In the genomic region with DNA sequence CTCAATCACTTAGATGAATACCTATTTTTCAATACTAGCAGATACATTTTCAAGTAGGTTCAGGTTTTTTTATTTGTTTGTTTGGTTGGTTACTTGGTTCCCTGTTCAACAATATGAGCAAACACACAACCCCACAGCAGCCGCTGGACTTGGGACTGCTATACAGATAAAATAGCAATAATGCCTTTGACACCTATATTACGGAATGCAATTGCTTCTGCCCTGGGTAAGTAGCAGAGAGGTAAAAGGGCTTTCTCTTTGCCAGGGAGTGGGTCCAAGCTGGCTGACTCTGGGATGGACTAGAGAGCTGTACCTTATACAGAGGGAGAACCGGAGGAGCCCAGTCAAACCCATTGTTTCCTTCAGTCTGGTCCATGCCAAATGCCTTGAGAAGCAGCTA, we compare ENCODE assay signal across 18 mouse cellular contexts.
"Had no signal": no experiment of that assay in that cellular context is flagged by ENCODE, and none has a peak within 500 bp of the region (broad histone marks: within the 10 kb centered on the region; RNA-seq: fewer than 3 reads in every experiment).

No protein-coding gene starts in this region.

- H3K4me3 ChIP-seq: liver, embryonic 13.5 days; liver, embryonic 15.5 days; lung, embryonic 15.5 days; midbrain, embryonic 13.5 days; midbrain, embryonic 15.5 days; neural tube, embryonic 12.5 days had no signal

- ATAC-seq: liver, postnatal 0 days; lung, postnatal 0 days; midbrain, embryonic 13.5 days; midbrain, embryonic 15.5 days had no signal

- H3K27me3 ChIP-seq: liver, embryonic 13.5 days; liver, embryonic 15.5 days; lung, embryonic 15.5 days; midbrain, embryonic 13.5 days; midbrain, embryonic 15.5 days; neural tube, embryonic 12.5 days had no signal

- DNase-seq: liver, embryonic 13.5 days; liver, postnatal 0 days; lung, adult 2 months; lung, postnatal 14 days; lung, postnatal 36 days; right cerebral cortex, postnatal 14 days; spleen, adult 18-20 months; thymus, adult 2 months; thymus, postnatal 25 days; thymus, postnatal 4 days had no signal

- H3K4me2 ChIP-seq: liver, embryonic 13.5 days; liver, embryonic 15.5 days; lung, embryonic 15.5 days; midbrain, embryonic 11.5 days; midbrain, embryonic 13.5 days; midbrain, embryonic 15.5 days; neural tube, embryonic 12.5 days had no signal

- H3K9me3 ChIP-seq: liver, embryonic 13.5 days; liver, embryonic 15.5 days; lung, embryonic 15.5 days; midbrain, embryonic 13.5 days; midbrain, embryonic 15.5 days; neural tube, embryonic 12.5 days had no signal

- H3K9ac ChIP-seq: liver, embryonic 13.5 days; liver, embryonic 15.5 days; liver, postnatal 0 days; lung, embryonic 15.5 days; midbrain, embryonic 13.5 days; midbrain, embryonic 15.5 days; neural tube, embryonic 12.5 days had no signal

- H3K36me3 ChIP-seq: liver, embryonic 13.5 days; liver, embryonic 15.5 days; lung, embryonic 15.5 days; midbrain, embryonic 15.5 days had no signal

- H3K27ac ChIP-seq: liver, embryonic 13.5 days; liver, embryonic 15.5 days; lung, embryonic 15.5 days; macrophage; midbrain, embryonic 13.5 days; midbrain, embryonic 15.5 days; neural tube, embryonic 12.5 days had no signal
